In the genomic region with DNA sequence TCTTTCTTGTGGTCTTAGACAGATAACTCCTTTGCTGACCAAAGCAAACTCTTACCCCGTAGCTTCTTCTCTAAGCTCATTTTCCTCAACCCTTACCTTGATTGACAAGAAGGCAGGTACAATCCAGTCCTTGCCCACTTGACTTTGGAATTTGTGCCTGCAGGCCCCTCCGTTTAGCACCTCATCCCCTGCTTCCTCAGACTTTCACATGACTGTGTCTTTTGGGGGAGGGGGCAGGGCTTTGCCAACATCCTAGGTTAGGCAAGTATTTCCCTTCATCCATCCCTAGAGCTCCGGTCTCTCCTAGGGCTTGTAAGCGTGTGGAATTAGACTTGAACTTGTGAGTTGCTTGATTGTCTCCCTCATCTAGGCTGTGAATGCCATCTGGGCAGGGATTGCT, we compare ENCODE assay signal across 18 mouse cellular contexts. TPM values are rescaled to one million over a fixed set of nuclear protein-coding genes. Genes with fewer than 3 reads are reported as not detected.
DNase-seq lines count a peak whose midpoint lies in the region; ATAC-seq and TF ChIP-seq lines count a peak whose summit lies in the region.
"Had no signal": no experiment of that assay in that cellular context is flagged by ENCODE, and none has a peak within 500 bp of the region (broad histone marks: within the 10 kb centered on the region; RNA-seq: fewer than 3 reads in every experiment).

No protein-coding gene starts in this region.

- H3K4me3 ChIP-seq in forebrain, postnatal 0 days (ENCODE audit: low read depth, low read length): no peak overlapping the region
- H3K4me3 ChIP-seq in forebrain, embryonic 10.5 days: no peak overlapping the region
- no peak overlapping the region for H3K4me3 ChIP-seq in midbrain, embryonic 13.5 days (replicated peaks)
- H3K4me3 ChIP-seq in midbrain, embryonic 10.5 days: no peak overlapping the region
- no peak overlapping the region for H3K4me3 ChIP-seq in hindbrain, embryonic 16.5 days (ENCODE audit: low read length)
- H3K4me3 ChIP-seq in midbrain, postnatal 0 days (ENCODE audit: low read depth, low read length): no peak overlapping the region
- H3K4me3 ChIP-seq in kidney, embryonic 15.5 days (replicated peaks): no peak overlapping the region
- H3K4me3 ChIP-seq: embryonic facial prominence, embryonic 12.5 days had no signal

- no peak for TF ChIP-seq CTCF in forebrain, postnatal 0 days (IDR thresholded peaks at IDR 0.05; ENCODE audit: low read depth)
- TF ChIP-seq CTCF in midbrain, postnatal 0 days (IDR thresholded peaks at IDR 0.05): no peak

- no peaks in the 10 kb centered on the region for H3K36me3 ChIP-seq in forebrain, postnatal 0 days (ENCODE audit: insufficient read depth)
- H3K36me3 ChIP-seq in forebrain, embryonic 10.5 days (replicated peaks): no peaks in the 10 kb centered on the region
- 0 out of 2 replicates have a peak, but pooled peaks cover 6% of the 10 kb centered on the region for H3K36me3 ChIP-seq in midbrain, embryonic 13.5 days
- no peaks in the 10 kb centered on the region for H3K36me3 ChIP-seq in midbrain, embryonic 10.5 days
- no peaks in the 10 kb centered on the region for H3K36me3 ChIP-seq in hindbrain, embryonic 16.5 days (ENCODE audit: control insufficient read depth, insufficient read depth, low read length)
- no peaks in the 10 kb centered on the region for H3K36me3 ChIP-seq in midbrain, postnatal 0 days (ENCODE audit: insufficient read depth, low read length)
- H3K36me3 ChIP-seq in kidney, embryonic 15.5 days: no peaks in the 10 kb centered on the region
- H3K36me3 ChIP-seq: embryonic facial prominence, embryonic 12.5 days; forebrain, embryonic 12.5 days had no signal

- no peak overlapping the region for H3K27ac ChIP-seq in forebrain, postnatal 0 days (ENCODE audit: low read depth, low read length)
- H3K27ac ChIP-seq in forebrain, embryonic 10.5 days: no peak overlapping the region
- H3K27ac ChIP-seq in midbrain, embryonic 13.5 days: no peak overlapping the region
- H3K27ac ChIP-seq in midbrain, embryonic 10.5 days (replicated peaks): no peak overlapping the region
- no peak overlapping the region for H3K27ac ChIP-seq in hindbrain, embryonic 16.5 days (ENCODE audit: low read depth, low read length)
- H3K27ac ChIP-seq in midbrain, postnatal 0 days (ENCODE audit: low read depth, low read length): no peak overlapping the region
- no peak overlapping the region for H3K27ac ChIP-seq in kidney, embryonic 15.5 days
- H3K27ac ChIP-seq: embryonic facial prominence, embryonic 12.5 days; forebrain, embryonic 12.5 days had no signal

- WGBS in forebrain, postnatal 0 days: 84% methylated on average over 4 of the region's 4 CpGs
- 81% methylated on average over 4 of the region's 4 CpGs for WGBS in forebrain, embryonic 10.5 days
- 93% methylated on average over 4 of the region's 4 CpGs for WGBS in midbrain, embryonic 13.5 days
- 84% methylated on average over 4 of the region's 4 CpGs for WGBS in midbrain, embryonic 10.5 days
- WGBS in hindbrain, embryonic 16.5 days: 87% methylated on average over 4 of the region's 4 CpGs
- WGBS in midbrain, postnatal 0 days: 87% methylated on average over 4 of the region's 4 CpGs
- WGBS in kidney, embryonic 15.5 days: 79% methylated on average over 4 of the region's 4 CpGs

- H3K4me1 ChIP-seq in forebrain, postnatal 0 days (ENCODE audit: insufficient read depth): peaks cover 11% of the 10 kb centered on the region; the same call in 1 of the 2 replicates
- peaks cover 34% of the 10 kb centered on the region for H3K4me1 ChIP-seq in forebrain, embryonic 10.5 days
- peaks cover 43% of the 10 kb centered on the region for H3K4me1 ChIP-seq in midbrain, embryonic 13.5 days (replicated peaks)
- H3K4me1 ChIP-seq in midbrain, embryonic 10.5 days: peaks cover 33% of the 10 kb centered on the region
- peaks cover 18% of the 10 kb centered on the region for H3K4me1 ChIP-seq in hindbrain, embryonic 16.5 days (ENCODE audit: control insufficient read depth, insufficient read depth, low read depth, low read length)
- peaks cover 8% of the 10 kb centered on the region; the same call in 1 of the 2 replicates for H3K4me1 ChIP-seq in midbrain, postnatal 0 days (ENCODE audit: insufficient read depth, low read length)
- peaks cover 17% of the 10 kb centered on the region for H3K4me1 ChIP-seq in kidney, embryonic 15.5 days

- no peaks in the 10 kb centered on the region for H3K9me3 ChIP-seq in forebrain, postnatal 0 days (ENCODE audit: low read length)
- H3K9me3 ChIP-seq in forebrain, embryonic 10.5 days: no peaks in the 10 kb centered on the region
- H3K9me3 ChIP-seq in midbrain, embryonic 13.5 days: no peaks in the 10 kb centered on the region
- H3K9me3 ChIP-seq in midbrain, embryonic 10.5 days (replicated peaks): no peaks in the 10 kb centered on the region
- H3K9me3 ChIP-seq in hindbrain, embryonic 16.5 days (ENCODE audit: control insufficient read depth, low read length): no peaks in the 10 kb centered on the region
- H3K9me3 ChIP-seq in midbrain, postnatal 0 days (ENCODE audit: low read length): no peaks in the 10 kb centered on the region
- H3K9me3 ChIP-seq in kidney, embryonic 15.5 days (replicated peaks): no peaks in the 10 kb centered on the region
- H3K9me3 ChIP-seq: embryonic facial prominence, embryonic 12.5 days; forebrain, embryonic 12.5 days had no signal

- DNase-seq in forebrain, postnatal 0 days: no peak
- no peak for DNase-seq in forebrain, embryonic 10.5 days (ENCODE audit: extremely low spot score, low spot score)
- no peak for DNase-seq in midbrain, embryonic 10.5 days (ENCODE audit: low spot score)
- no peak for DNase-seq in midbrain, postnatal 0 days (ENCODE audit: low spot score)
- DNase-seq in spleen, postnatal 4 days (ENCODE audit: low spot score in 2 of 2): no peak
- DNase-seq: adrenal gland, adult 8-10 months; cerebellum, adult 11-12 months; cerebellum, adult 9-10 months; cerebellum, postnatal 25 days; gastrocnemius, postnatal 36 days; heart, adult 11 months; heart, postnatal 10 days; kidney, adult 11 months had no signal

- no peak for ATAC-seq in forebrain, postnatal 0 days
- no peak for ATAC-seq in midbrain, embryonic 13.5 days
- no peak for ATAC-seq in hindbrain, embryonic 16.5 days
- ATAC-seq in midbrain, postnatal 0 days (ENCODE audit: low FRiP score): no peak
- ATAC-seq in kidney, embryonic 15.5 days (replicated peaks; ENCODE audit: low FRiP score): no peak

- H3K9ac ChIP-seq in forebrain, postnatal 0 days: no peak overlapping the region
- H3K9ac ChIP-seq in midbrain, embryonic 13.5 days (replicated peaks): no peak overlapping the region
- H3K9ac ChIP-seq in hindbrain, embryonic 16.5 days (ENCODE audit: low read depth, low read length): no peak overlapping the region
- H3K9ac ChIP-seq in midbrain, postnatal 0 days (replicated peaks; ENCODE audit: low read length, poor library complexity, severe bottlenecking): no peak overlapping the region
- H3K9ac ChIP-seq in kidney, embryonic 15.5 days: no peak overlapping the region
- H3K9ac ChIP-seq: embryonic facial prominence, embryonic 12.5 days; forebrain, embryonic 12.5 days had no signal

- H3K4me2 ChIP-seq in forebrain, postnatal 0 days (ENCODE audit: low read depth): 0 out of 2 replicates have a peak overlapping the region, but pooled peaks have one; percentile 74
- H3K4me2 ChIP-seq in midbrain, embryonic 13.5 days (replicated peaks): peak overlapping the region; percentile 82; the same call in 1 of the 2 replicates
- H3K4me2 ChIP-seq in hindbrain, embryonic 16.5 days (ENCODE audit: low read length): peak overlapping the region; percentile 81
- H3K4me2 ChIP-seq in midbrain, postnatal 0 days (ENCODE audit: low read depth, low read length, poor library complexity, severe bottlenecking): peak overlapping the region; percentile 89; the same call in 1 of the 2 replicates
- H3K4me2 ChIP-seq in kidney, embryonic 15.5 days: no peak overlapping the region
- H3K4me2 ChIP-seq: embryonic facial prominence, embryonic 12.5 days had no signal

- H3K27me3 ChIP-seq in forebrain, postnatal 0 days (ENCODE audit: insufficient read depth, low read length): no peaks in the 10 kb centered on the region
- H3K27me3 ChIP-seq in forebrain, embryonic 10.5 days (ENCODE audit: poor library complexity, severe bottlenecking): peaks cover 76% of the 10 kb centered on the region
- H3K27me3 ChIP-seq in midbrain, embryonic 13.5 days: peaks cover 39% of the 10 kb centered on the region
- peaks cover 62% of the 10 kb centered on the region for H3K27me3 ChIP-seq in midbrain, embryonic 10.5 days (ENCODE audit: low read depth, poor library complexity, severe bottlenecking)
- no peaks in the 10 kb centered on the region for H3K27me3 ChIP-seq in hindbrain, embryonic 16.5 days (replicated peaks; ENCODE audit: control insufficient read depth, insufficient read depth, low read length)
- H3K27me3 ChIP-seq in midbrain, postnatal 0 days (ENCODE audit: insufficient read depth, low read length): no peaks in the 10 kb centered on the region
- H3K27me3 ChIP-seq in kidney, embryonic 15.5 days: peaks cover 61% of the 10 kb centered on the region

RNA-seq across cellular contexts. Expression of a gene that starts 3.0 kb away (rescaled TPM):
- 169 and 211 TPM in 2 replicates for total RNA-seq in forebrain, postnatal 0 days (2014; rRNA removed)
- 7.0 and 10.0 TPM in 2 replicates for polyA plus RNA-seq in forebrain, postnatal 0 days (2015; fragmentation: Nextera tagmentation; extraction: Ambion mirVana)
- 0.93 and 1.1 TPM in 2 replicates for polyA plus RNA-seq in forebrain, embryonic 10.5 days (2016; fragmentation: Nextera tagmentation; extraction: Ambion mirVana)
- polyA plus RNA-seq in midbrain, embryonic 13.5 days (2015; fragmentation: Nextera tagmentation; extraction: Ambion mirVana): 10.4 and 11.9 TPM in 2 replicates
- 1.3 and 1.8 TPM in 2 replicates for polyA plus RNA-seq in midbrain, embryonic 10.5 days (2016; fragmentation: Nextera tagmentation; extraction: Ambion mirVana)
- 15.7 and 17.0 TPM in 2 replicates for polyA plus RNA-seq in hindbrain, embryonic 16.5 days (2015; fragmentation: Nextera tagmentation; extraction: Ambion mirVana)
- 261 and 263 TPM in 2 replicates for total RNA-seq in midbrain, postnatal 0 days (2014; rRNA removed)
- 12.7 and 12.9 TPM in 2 replicates for polyA plus RNA-seq in midbrain, postnatal 0 days (2015; fragmentation: Nextera tagmentation; extraction: Ambion mirVana)
- polyA plus RNA-seq in kidney, embryonic 15.5 days (2015; fragmentation: Nextera tagmentation; extraction: Ambion mirVana): 2.3 and 2.8 TPM in 2 replicates
